Mouse (Mus musculus): ENCODE results near the gene Umad1. TPM values are rescaled to one million over a fixed set of nuclear protein-coding genes. Genes with fewer than 3 reads are reported as not detected.

Umad1 gene
- polyA plus RNA-seq, 1 experiment from 2014 or later, result 25.1 TPM

DNA sequence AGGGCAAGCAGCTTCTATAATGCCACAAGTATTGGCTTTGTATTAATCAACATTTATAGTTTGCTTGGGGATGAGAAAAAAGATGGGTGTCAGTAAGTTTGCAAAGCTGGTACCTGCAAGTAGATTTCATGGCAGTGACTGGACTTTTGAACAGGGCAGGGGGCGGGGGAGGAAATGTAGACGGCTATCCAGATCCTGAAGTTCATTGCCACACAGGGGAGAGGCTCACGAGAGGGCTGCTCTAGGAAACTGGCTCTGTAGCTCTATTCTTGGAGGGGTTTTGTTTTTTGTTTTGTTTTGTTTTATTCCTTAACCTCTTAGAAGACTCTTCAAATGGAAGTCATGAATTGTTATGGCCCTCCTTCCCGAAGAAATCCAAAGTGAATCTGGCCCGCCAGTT, 162.3 kb downstream of the Umad1 start:
- H3K9ac ChIP-seq (ENCODE audit: low read depth, low read length), result no peak overlapping the region
- H3K4me3 ChIP-seq (ENCODE audit: low read depth, low read length), result no peak overlapping the region
- no peak for ATAC-seq (replicated peaks; ENCODE audit: insufficient number of reproducible peaks, low FRiP score, low TSS enrichment)
- H3K27me3 ChIP-seq (ENCODE audit: control insufficient read depth, insufficient read depth, low read length), result no peaks in the 10 kb centered on the region
- H3K36me3 ChIP-seq (ENCODE audit: control insufficient read depth, insufficient read depth, low read length), result no peaks in the 10 kb centered on the region
- H3K4me1 ChIP-seq (ENCODE audit: control insufficient read depth, insufficient read depth, low read length), result peaks cover 11% of the 10 kb centered on the region
- 77% methylated on average over 5 of the region's 5 CpGs for WGBS (ENCODE audit: insufficient replicate concordance)
- no peaks in the 10 kb centered on the region for H3K9me3 ChIP-seq (replicated peaks; ENCODE audit: control insufficient read depth, low read length)
- no peak overlapping the region for H3K4me2 ChIP-seq
- no peak overlapping the region for H3K27ac ChIP-seq (ENCODE audit: low read depth, low read length)

DNA sequence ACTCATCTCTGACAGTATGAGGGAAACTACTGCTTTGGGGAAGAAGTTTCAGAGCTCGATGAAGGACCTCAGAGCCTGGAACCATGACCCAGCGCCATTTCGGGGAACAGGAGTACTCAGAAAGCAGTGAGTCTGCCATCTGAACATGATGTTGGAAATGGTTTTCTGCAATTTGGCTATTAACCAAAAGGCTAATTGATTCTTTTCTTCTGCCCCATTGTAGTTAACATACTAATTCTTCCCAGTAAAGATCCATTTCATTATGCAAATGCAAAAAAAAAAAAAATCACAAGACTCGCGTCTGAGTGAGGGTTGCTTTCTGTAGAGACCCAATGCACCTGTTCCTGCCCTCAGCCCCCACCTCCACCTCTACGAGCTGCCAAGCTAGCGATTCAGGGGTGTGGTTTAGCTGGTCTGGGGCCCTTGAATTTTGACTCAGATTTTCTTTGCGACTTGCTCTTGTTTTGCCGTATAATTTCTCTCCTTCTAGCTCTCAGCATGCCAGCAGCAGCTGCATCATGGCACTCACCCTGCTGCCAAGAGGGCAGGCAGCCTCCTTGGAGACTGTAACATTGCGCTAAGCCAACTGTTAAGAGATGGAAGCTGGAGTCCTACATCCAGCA, 163.0 kb downstream of the Umad1 start:
- H3K4me3 ChIP-seq (ENCODE audit: low read depth, low read length), result no peak overlapping the region
- no peaks in the 10 kb centered on the region for H3K9me3 ChIP-seq (replicated peaks; ENCODE audit: control insufficient read depth, low read length)
- no peak overlapping the region for H3K9ac ChIP-seq (ENCODE audit: low read depth, low read length)
- no peak overlapping the region for H3K27ac ChIP-seq (ENCODE audit: low read depth, low read length)
- 82% methylated on average over 10 of the region's 10 CpGs for WGBS (ENCODE audit: insufficient replicate concordance)
- H3K4me2 ChIP-seq, result no peak overlapping the region
- peaks cover 11% of the 10 kb centered on the region for H3K4me1 ChIP-seq (ENCODE audit: control insufficient read depth, insufficient read depth, low read length)
- H3K27me3 ChIP-seq (ENCODE audit: control insufficient read depth, insufficient read depth, low read length), result no peaks in the 10 kb centered on the region
- H3K36me3 ChIP-seq (ENCODE audit: control insufficient read depth, insufficient read depth, low read length), result no peaks in the 10 kb centered on the region
- no peak for ATAC-seq (replicated peaks; ENCODE audit: insufficient number of reproducible peaks, low FRiP score, low TSS enrichment)

DNA sequence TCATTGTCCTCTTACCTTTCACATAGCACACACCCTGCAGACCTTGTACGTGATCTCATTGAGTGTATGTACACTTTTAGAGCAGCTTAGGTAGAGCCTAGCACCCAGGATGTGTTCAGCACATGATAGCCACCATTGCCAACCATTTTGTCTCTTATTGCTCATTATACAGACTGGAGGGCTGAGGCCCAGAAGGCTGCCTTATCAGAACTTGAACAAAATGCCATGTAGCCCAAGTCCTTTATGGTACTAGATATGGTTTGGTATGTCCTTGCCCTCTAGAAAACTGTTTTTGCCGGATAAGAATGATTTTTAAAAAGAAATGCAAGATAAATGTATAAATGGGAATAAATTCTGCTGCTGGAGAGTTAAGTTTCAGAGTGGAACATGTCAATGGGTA, 164.1 kb downstream of the Umad1 start:
- peaks cover 11% of the 10 kb centered on the region for H3K4me1 ChIP-seq (ENCODE audit: control insufficient read depth, insufficient read depth, low read length)
- WGBS (ENCODE audit: insufficient replicate concordance), result 69% methylated on average over 2 of the region's 2 CpGs

DNA sequence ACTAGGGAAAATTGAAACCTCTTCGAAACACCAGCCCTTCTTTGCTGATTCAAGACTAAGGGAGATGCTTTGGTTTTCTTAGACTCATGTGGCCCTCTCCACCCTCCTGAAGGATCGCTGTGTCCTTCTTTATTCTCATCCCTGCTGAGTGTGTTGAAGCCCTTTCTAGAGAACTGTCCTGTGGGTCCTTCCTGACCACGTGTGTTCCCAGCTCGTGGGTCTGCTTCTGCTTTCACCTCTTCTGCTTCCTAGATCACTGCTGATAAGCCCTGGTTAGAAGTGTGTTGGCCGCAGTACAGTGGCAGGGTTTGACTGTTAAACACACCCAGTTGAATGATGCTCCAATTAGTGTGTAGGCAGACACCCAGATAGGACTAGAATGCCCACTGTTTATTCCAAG, 168.6 kb downstream of the Umad1 start:
- Histone ChIP-seq H3K27ac (ENCODE audit: low read depth, low read length) (no peak overlapping the region), H3K27me3 (ENCODE audit: control insufficient read depth, insufficient read depth, low read length) (no peaks in the 10 kb centered on the region), H3K9me3 (replicated peaks; ENCODE audit: control insufficient read depth, low read length) (no peaks in the 10 kb centered on the region), H3K4me3 (ENCODE audit: low read depth, low read length) (no peak overlapping the region), H3K36me3 (ENCODE audit: control insufficient read depth, insufficient read depth, low read length) (no peaks in the 10 kb centered on the region), H3K4me2 (no peak overlapping the region), H3K9ac (ENCODE audit: low read depth, low read length) (no peak overlapping the region), H3K4me1 (ENCODE audit: control insufficient read depth, insufficient read depth, low read length) (peaks cover 4% of the 10 kb centered on the region)
- 65% methylated on average over 5 of the region's 5 CpGs for WGBS (ENCODE audit: insufficient replicate concordance)
- ATAC-seq (replicated peaks; ENCODE audit: insufficient number of reproducible peaks, low FRiP score, low TSS enrichment), result no peak

More for the DNA sequence above, 164.1 kb downstream of the Umad1 start:
- no peak overlapping the region for H3K9ac ChIP-seq (ENCODE audit: low read depth, low read length)
- no peak overlapping the region for H3K27ac ChIP-seq (ENCODE audit: low read depth, low read length)
- H3K9me3 ChIP-seq (replicated peaks; ENCODE audit: control insufficient read depth, low read length), result no peaks in the 10 kb centered on the region
- ATAC-seq (replicated peaks; ENCODE audit: insufficient number of reproducible peaks, low FRiP score, low TSS enrichment), result no peak
- no peaks in the 10 kb centered on the region for H3K27me3 ChIP-seq (ENCODE audit: control insufficient read depth, insufficient read depth, low read length)
- no peaks in the 10 kb centered on the region for H3K36me3 ChIP-seq (ENCODE audit: control insufficient read depth, insufficient read depth, low read length)
- H3K4me3 ChIP-seq (ENCODE audit: low read depth, low read length), result no peak overlapping the region
- no peak overlapping the region for H3K4me2 ChIP-seq

DNA sequence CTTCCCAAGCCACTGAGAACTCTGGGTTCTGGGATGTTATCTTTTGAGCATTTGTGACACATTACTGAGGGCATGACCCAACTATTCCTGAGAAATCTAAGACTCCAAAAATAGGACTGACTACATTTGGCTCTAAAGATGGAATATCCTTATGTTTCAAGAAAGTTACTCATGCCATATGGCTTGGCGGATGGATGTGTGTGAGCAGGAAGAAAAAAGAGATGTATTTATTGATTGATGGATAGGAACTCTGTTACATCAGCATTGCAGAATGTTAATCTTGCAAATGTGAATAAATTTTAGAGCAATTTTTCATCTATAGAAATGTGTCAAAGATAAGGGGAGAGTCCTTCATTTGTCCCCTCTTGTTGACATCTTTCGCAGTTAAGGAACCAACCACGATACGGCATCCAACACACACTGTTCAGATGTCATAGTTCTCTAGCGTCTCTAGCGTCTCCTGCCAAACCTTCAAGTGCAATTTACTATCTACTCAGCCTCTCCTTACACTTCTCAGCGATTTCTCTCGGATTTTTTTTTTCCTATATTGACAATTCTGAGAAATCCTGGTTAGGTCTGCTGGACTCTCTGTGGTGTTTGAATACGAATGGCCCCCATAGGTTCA, 171.6 kb downstream of the Umad1 start:
- no peak overlapping the region for H3K9ac ChIP-seq (ENCODE audit: low read depth, low read length)
- no peaks in the 10 kb centered on the region for H3K4me1 ChIP-seq (ENCODE audit: control insufficient read depth, insufficient read depth, low read length)
- H3K36me3 ChIP-seq (ENCODE audit: control insufficient read depth, insufficient read depth, low read length), result no peaks in the 10 kb centered on the region
- H3K4me2 ChIP-seq, result no peak overlapping the region
- no peak overlapping the region for H3K4me3 ChIP-seq (ENCODE audit: low read depth, low read length)
- no peaks in the 10 kb centered on the region for H3K27me3 ChIP-seq (ENCODE audit: control insufficient read depth, insufficient read depth, low read length)
- no peak overlapping the region for H3K27ac ChIP-seq (ENCODE audit: low read depth, low read length)
- ATAC-seq (replicated peaks; ENCODE audit: insufficient number of reproducible peaks, low FRiP score, low TSS enrichment), result no peak
- no peaks in the 10 kb centered on the region for H3K9me3 ChIP-seq (replicated peaks; ENCODE audit: control insufficient read depth, low read length)
- WGBS (ENCODE audit: insufficient replicate concordance), result 77% methylated on average over 9 of the region's 9 CpGs

DNA sequence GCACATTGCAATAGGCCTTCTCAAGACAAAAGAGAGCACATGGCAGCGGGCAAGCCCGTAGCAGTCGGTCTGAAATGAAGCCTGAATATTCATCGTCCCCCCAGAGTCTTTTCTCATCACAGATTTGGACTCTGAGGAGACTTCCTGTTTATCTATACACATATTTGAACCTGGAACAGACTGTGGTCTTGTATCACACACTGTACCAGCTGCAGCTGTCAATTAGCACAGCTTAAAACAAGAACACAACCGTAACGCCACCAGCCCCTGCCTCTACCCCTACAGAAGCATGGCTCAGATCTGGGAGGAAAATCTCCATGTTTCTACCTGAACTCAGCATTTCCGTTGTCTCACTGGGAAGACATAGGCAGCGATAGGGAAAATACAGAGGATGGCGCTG, 174.1 kb downstream of the Umad1 start:
- no peak for ATAC-seq (replicated peaks; ENCODE audit: insufficient number of reproducible peaks, low FRiP score, low TSS enrichment)
- no peaks in the 10 kb centered on the region for H3K36me3 ChIP-seq (ENCODE audit: control insufficient read depth, insufficient read depth, low read length)
- no peak overlapping the region for H3K9ac ChIP-seq (ENCODE audit: low read depth, low read length)
- H3K27ac ChIP-seq (ENCODE audit: low read depth, low read length), result no peak overlapping the region
- H3K27me3 ChIP-seq (ENCODE audit: control insufficient read depth, insufficient read depth, low read length), result no peaks in the 10 kb centered on the region
- no peaks in the 10 kb centered on the region for H3K9me3 ChIP-seq (replicated peaks; ENCODE audit: control insufficient read depth, low read length)
- H3K4me3 ChIP-seq (ENCODE audit: low read depth, low read length), result no peak overlapping the region
- H3K4me2 ChIP-seq, result no peak overlapping the region
- H3K4me1 ChIP-seq (ENCODE audit: control insufficient read depth, insufficient read depth, low read length), result no peaks in the 10 kb centered on the region
- WGBS (ENCODE audit: insufficient replicate concordance), result 87% methylated on average over 9 of the region's 9 CpGs

DNA sequence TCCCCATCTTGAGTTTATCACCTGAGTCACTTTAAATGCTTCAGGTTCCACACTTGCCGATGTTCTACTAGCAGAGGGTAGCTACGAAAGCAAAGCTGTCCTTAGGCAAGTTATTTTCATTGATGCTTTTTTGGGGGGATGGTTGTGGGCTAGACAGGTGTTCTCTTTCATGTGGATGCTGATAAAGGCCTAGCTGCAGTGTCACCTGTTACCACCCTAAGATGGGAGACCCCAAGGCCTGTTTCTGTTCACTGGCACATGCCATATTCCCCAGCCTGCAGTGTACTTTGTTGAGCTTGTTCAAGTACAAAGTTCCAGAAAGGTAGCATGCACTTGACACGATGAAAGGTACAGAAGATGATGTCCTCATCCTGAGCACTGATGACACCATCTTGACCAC, 178.8 kb downstream of the Umad1 start:
- H3K27ac ChIP-seq (ENCODE audit: low read depth, low read length), result no peak overlapping the region
- H3K4me2 ChIP-seq, result no peak overlapping the region
- no peak overlapping the region for H3K9ac ChIP-seq (ENCODE audit: low read depth, low read length)
- H3K9me3 ChIP-seq (replicated peaks; ENCODE audit: control insufficient read depth, low read length), result no peaks in the 10 kb centered on the region
- H3K4me3 ChIP-seq (ENCODE audit: low read depth, low read length), result no peak overlapping the region
- no peaks in the 10 kb centered on the region for H3K36me3 ChIP-seq (ENCODE audit: control insufficient read depth, insufficient read depth, low read length)
- no peaks in the 10 kb centered on the region for H3K4me1 ChIP-seq (ENCODE audit: control insufficient read depth, insufficient read depth, low read length)
- 82% methylated on average over 3 of the region's 3 CpGs for WGBS (ENCODE audit: insufficient replicate concordance)
- no peak for ATAC-seq (replicated peaks; ENCODE audit: insufficient number of reproducible peaks, low FRiP score, low TSS enrichment)
- H3K27me3 ChIP-seq (ENCODE audit: control insufficient read depth, insufficient read depth, low read length), result no peaks in the 10 kb centered on the region

DNA sequence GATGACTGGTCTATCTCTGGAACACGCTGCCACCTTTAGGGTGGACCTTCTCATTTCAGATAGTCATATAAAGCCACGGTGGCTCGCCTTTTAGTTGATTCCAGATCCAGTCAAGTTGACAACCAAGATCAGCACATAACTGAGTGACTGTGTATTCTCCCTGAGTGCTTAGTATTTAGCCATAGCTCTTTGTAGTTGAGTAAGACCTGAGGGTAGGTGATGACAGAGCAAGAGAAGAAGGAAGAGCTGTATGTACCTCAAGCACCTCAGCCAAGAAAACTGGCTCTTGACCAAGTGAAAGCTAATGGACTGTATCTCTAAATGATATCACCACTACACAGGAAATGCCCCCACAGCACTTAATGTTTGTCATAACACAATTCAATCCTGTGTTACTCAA, 182.7 kb downstream of the Umad1 start:
- Histone ChIP-seq H3K9ac (ENCODE audit: low read depth, low read length) (no peak overlapping the region), H3K4me1 (ENCODE audit: control insufficient read depth, insufficient read depth, low read length) (peaks cover 2% of the 10 kb centered on the region; the same call in 1 of the 2 replicates), H3K9me3 (replicated peaks; ENCODE audit: control insufficient read depth, low read length) (no peaks in the 10 kb centered on the region), H3K4me3 (ENCODE audit: low read depth, low read length) (no peak overlapping the region), H3K36me3 (ENCODE audit: control insufficient read depth, insufficient read depth, low read length) (no peaks in the 10 kb centered on the region), H3K27ac (ENCODE audit: low read depth, low read length) (no peak overlapping the region), H3K27me3 (ENCODE audit: control insufficient read depth, insufficient read depth, low read length) (no peaks in the 10 kb centered on the region), H3K4me2 (no peak overlapping the region)
- no peak for ATAC-seq (replicated peaks; ENCODE audit: insufficient number of reproducible peaks, low FRiP score, low TSS enrichment)
- 80% methylated on average over 3 of the region's 3 CpGs for WGBS (ENCODE audit: insufficient replicate concordance)

DNA sequence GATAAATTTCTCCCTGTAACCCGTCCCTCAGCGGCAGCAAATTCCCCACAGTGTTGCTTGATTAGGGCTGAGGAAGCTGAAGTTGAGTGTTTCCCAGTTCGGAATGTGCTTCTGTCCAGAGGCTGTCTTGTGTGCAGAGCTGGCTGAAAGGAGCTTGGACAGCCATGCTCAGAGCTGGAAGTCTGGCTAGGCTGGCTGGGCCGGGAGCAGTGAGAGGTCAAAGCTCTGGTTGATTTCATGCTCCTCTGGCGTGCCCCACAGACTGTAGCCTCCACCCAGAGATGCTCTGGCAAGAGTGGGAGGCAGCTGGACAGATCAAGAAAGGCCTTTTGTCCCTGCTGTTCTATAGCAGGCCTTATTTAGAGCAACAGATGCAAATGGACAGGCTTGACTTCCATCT, 187.7 kb downstream of the Umad1 start:
- no peaks in the 10 kb centered on the region for H3K36me3 ChIP-seq (ENCODE audit: control insufficient read depth, insufficient read depth, low read length)
- H3K4me3 ChIP-seq (ENCODE audit: low read depth, low read length), result no peak overlapping the region
- H3K27ac ChIP-seq (ENCODE audit: low read depth, low read length), result peak overlapping the region; percentile 73
- H3K9me3 ChIP-seq (replicated peaks; ENCODE audit: control insufficient read depth, low read length), result no peaks in the 10 kb centered on the region
- H3K27me3 ChIP-seq (ENCODE audit: control insufficient read depth, insufficient read depth, low read length), result no peaks in the 10 kb centered on the region
- 27% methylated on average over 5 of the region's 5 CpGs for WGBS (ENCODE audit: insufficient replicate concordance)
- no peak overlapping the region for H3K4me2 ChIP-seq
- H3K9ac ChIP-seq (ENCODE audit: low read depth, low read length), result no peak overlapping the region
- H3K4me1 ChIP-seq (ENCODE audit: control insufficient read depth, insufficient read depth, low read length), result peaks cover 5% of the 10 kb centered on the region; the same call in 1 of the 2 replicates
- peak; percentile 39; the same call in 1 of the 2 replicates for ATAC-seq (replicated peaks; ENCODE audit: insufficient number of reproducible peaks, low FRiP score, low TSS enrichment)

Measured in heart, embryonic 11.5 days (tissue).